Mouse (Mus musculus) liver, embryonic 12.5 days (tissue): ENCODE results near the gene Kif1c. TPM values are rescaled to one million over a fixed set of nuclear protein-coding genes. Genes with fewer than 3 reads are reported as not detected.
"Not testable (repeated sequence)": the region's sequence is repeated elsewhere in the genome, so short reads cannot be mapped to it uniquely, and the experiment has no call there.

Experiments
- ATAC-seq: fragments of 200-750 bp; cut with Nextera tagmentation; 2 replicates; pipeline ENCODE4 v1.8.0; 2017; ENCODE audit warnings: moderate number of reproducible peaks, mild to moderate bottlenecking, moderate library complexity
- H3K27ac ChIP-seq: fragments of 300-500 bp; sonication (generic); 2 replicates; pipeline ENCODE4 v1.5.1; 2016; ENCODE audit warnings: mild to moderate bottlenecking
- H3K27me3 ChIP-seq: fragments of 300-500 bp; sonication (generic); replicated peaks from 2 replicates; pipeline ENCODE4 v1.6.1; 2016; ENCODE audit warnings: mild to moderate bottlenecking, moderate library complexity
- H3K36me3 ChIP-seq: fragments of 300-500 bp; sonication (generic); 2 replicates; pipeline ENCODE4 v1.6.1; 2016; ENCODE audit warnings: mild to moderate bottlenecking, moderate library complexity
- H3K4me1 ChIP-seq: fragments of 300-500 bp; sonication (generic); 2 replicates; pipeline ENCODE4 v1.6.1; 2016
- H3K4me2 ChIP-seq: fragments of 300-500 bp; sonication (generic); 2 replicates; pipeline ENCODE4 v1.6.1; 2016; ENCODE audit warnings: mild to moderate bottlenecking, moderate library complexity
- H3K4me3 ChIP-seq: fragments of 300-500 bp; sonication (generic); 2 replicates; pipeline ENCODE4 v1.5.1; 2016; ENCODE audit warnings: mild to moderate bottlenecking, moderate library complexity
- H3K9ac ChIP-seq: fragments of 300-500 bp; sonication (generic); 2 replicates; pipeline ENCODE4 v1.6.1; 2016; ENCODE audit warnings: mild to moderate bottlenecking, moderate library complexity
- H3K9me3 ChIP-seq: fragments of 300-500 bp; sonication (generic); replicated peaks from 2 replicates; pipeline ENCODE4 v1.6.1; 2016; ENCODE audit warnings: mild to moderate bottlenecking, moderate library complexity
- WGBS: fragments of 180-500 bp; shearing (Covaris S2); methylation state at CpG from one replicate; pipeline ENCODE4 v1.1.7; 2016; ENCODE audit not compliant: insufficient replicate concordance; 5-methylcytosine and 5-hydroxymethylcytosine counted together
- microRNA-seq: library from miRNA; unstranded; fragments of <30 nt; microRNA quantifications from one replicate; pipeline ENCODE4, GENCODE M21; 2017
- polyA plus RNA-seq: library from polyadenylated mRNA; unstranded; fragments of >200 nt; fragmentation: Nextera tagmentation; extraction: Ambion mirVana; gene quantifications from 2 replicates; pipeline ENCODE4 v1.2.1, GENCODE M21; 2016

Kif1c gene
- polyA plus RNA-seq, 1 experiment from 2014 or later = 1.1 TPM

DNA sequence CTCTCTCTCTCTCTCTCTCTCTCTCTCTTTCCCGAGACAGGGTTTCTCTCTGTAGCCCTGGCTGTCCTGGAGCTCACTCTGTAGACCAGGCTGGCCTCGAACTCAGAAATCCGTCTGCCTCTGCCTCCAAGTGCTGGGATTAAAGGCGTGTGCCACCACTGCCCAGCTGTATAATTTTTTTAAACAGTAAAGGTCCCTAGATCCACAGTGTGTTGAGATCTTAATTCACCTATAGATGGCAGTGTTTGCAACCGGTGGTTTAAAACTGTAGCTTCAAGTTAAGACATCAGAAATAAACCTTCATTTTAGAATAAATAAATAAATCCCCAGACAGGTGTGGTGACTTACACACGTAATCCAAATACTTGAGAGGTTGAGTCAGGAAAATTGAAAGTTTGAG is 77.7 kb downstream of the Kif1c start:
- H3K4me1 ChIP-seq, H3K36me3 ChIP-seq, H3K27me3 ChIP-seq, H3K4me3 ChIP-seq, ATAC-seq, H3K9ac ChIP-seq, H3K27ac ChIP-seq, H3K9me3 ChIP-seq, H3K4me2 ChIP-seq: not testable (repeated sequence)
- 22% methylated on average over 6 of the region's 6 CpGs for WGBS

Small RNA genes lying within 50 kb of the gene (microRNA-seq; reads per million reads assigned to microRNA genes)
- not detected for gene Gm22760
- not detected for gene Mir6925

Other genes with a start within 250 kb of the Kif1c start
- gene Med11, start 248.6 kb upstream of the Kif1c start, polyA plus RNA-seq = 19.7 and 21.7 TPM in 2 replicates
- gene Zmynd15, start 241.1 kb upstream of the Kif1c start, polyA plus RNA-seq = 0.12 and 0.23 TPM in 2 replicates
- gene Cxcl16, start 240.6 kb upstream of the Kif1c start, polyA plus RNA-seq = 0.87 and 1.1 TPM in 2 replicates
- 2.8 and 2.9 TPM in 2 replicates for gene Tm4sf5, start 195.3 kb upstream of the Kif1c start, polyA plus RNA-seq
- 0.42 and 0.44 TPM in 2 replicates for gene Vmo1, start 185.9 kb upstream of the Kif1c start, polyA plus RNA-seq
- gene Gltpd2, start 181.4 kb upstream of the Kif1c start, polyA plus RNA-seq = 15.3 and 17.5 TPM in 2 replicates
- 415 and 437 TPM in 2 replicates for gene Psmb6, start 175.2 kb upstream of the Kif1c start, polyA plus RNA-seq
- not detected in 2 replicates for gene Gm40193, start 167.6 kb upstream of the Kif1c start, polyA plus RNA-seq
- gene Pld2, start 160.5 kb upstream of the Kif1c start, polyA plus RNA-seq = 2.0 and 2.6 TPM in 2 replicates
- 8.3 and 8.7 TPM in 2 replicates for gene Mink1, start 137.7 kb upstream of the Kif1c start, polyA plus RNA-seq
- not detected in 2 replicates for gene 4930544D05Rik, start 84.7 kb upstream of the Kif1c start, polyA plus RNA-seq
- gene Chrne, start 81.3 kb upstream of the Kif1c start, polyA plus RNA-seq = not detected in 2 replicates
- 5.5 and 5.6 TPM in 2 replicates for gene Gp1ba, start 61.4 kb upstream of the Kif1c start, polyA plus RNA-seq
- gene Rnf167, start 53.3 kb upstream of the Kif1c start, polyA plus RNA-seq = 73.6 and 86.1 TPM in 2 replicates
- gene Slc25a11, start 53.1 kb upstream of the Kif1c start, polyA plus RNA-seq = 77.3 and 83.3 TPM in 2 replicates
- gene Pfn1, start 45.9 kb upstream of the Kif1c start, polyA plus RNA-seq = 1,519 and 1,532 TPM in 2 replicates
- gene Eno3, start 43.3 kb upstream of the Kif1c start, polyA plus RNA-seq = 6.7 and 7.6 TPM in 2 replicates
- 76.8 and 84.5 TPM in 2 replicates for gene Spag7, start 31.1 kb upstream of the Kif1c start, polyA plus RNA-seq
- gene Camta2, start 12.4 kb upstream of the Kif1c start, polyA plus RNA-seq = 6.1 and 6.4 TPM in 2 replicates
- gene Inca1, start 393 bp upstream of the Kif1c start, polyA plus RNA-seq = 0.41 and 0.97 TPM in 2 replicates
- 1.9 and 2.2 TPM in 2 replicates for gene Zfp3, start 63.7 kb downstream of the Kif1c start, polyA plus RNA-seq
- 0.26 and 0.41 TPM in 2 replicates for gene Scimp, start 112.0 kb downstream of the Kif1c start, polyA plus RNA-seq
- gene Rabep1, start 144.2 kb downstream of the Kif1c start, polyA plus RNA-seq = 21.1 and 23.0 TPM in 2 replicates